10 mouse cellular contexts compared by ENCODE assay signal in the genomic region with DNA sequence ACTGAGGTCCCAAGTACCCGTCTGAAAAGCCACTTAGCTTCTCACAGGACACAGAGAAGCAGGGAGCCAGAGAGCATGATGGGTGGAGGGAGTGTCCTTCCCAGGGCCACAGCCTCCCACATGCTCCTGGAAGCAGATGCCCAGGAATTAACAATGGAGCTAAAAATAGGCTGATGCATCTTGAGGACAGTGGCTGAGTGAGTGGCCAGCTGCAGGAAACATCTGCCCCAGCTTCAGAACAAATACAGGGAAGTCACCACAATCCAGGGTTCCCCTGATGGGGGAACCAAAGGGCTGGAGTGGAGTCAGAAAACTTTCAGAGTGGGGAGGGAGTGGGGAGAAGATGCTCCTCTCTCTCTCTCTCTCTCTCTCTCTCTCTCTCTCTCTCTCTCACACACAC. TPM values are rescaled to one million over a fixed set of nuclear protein-coding genes. Genes with fewer than 3 reads are reported as not detected.
DNase-seq lines count a peak whose midpoint lies in the region; ATAC-seq and TF ChIP-seq lines count a peak whose summit lies in the region.
"Had no signal": no experiment of that assay in that cellular context is flagged by ENCODE, and none has a peak within 500 bp of the region (broad histone marks: within the 10 kb centered on the region; RNA-seq: fewer than 3 reads in every experiment).

No protein-coding gene starts in this region.

- no peaks in the 10 kb centered on the region for H3K9me3 ChIP-seq in intestine, postnatal 0 days (ENCODE audit: control insufficient read depth)
- H3K9me3 ChIP-seq in intestine, embryonic 16.5 days (ENCODE audit: control insufficient read depth, low read length), result no peaks in the 10 kb centered on the region
- H3K9me3 ChIP-seq in heart, embryonic 13.5 days, result 0 out of 2 replicates have a peak, but pooled peaks cover 3% of the 10 kb centered on the region
- no peaks in the 10 kb centered on the region for H3K9me3 ChIP-seq in lung, postnatal 0 days (ENCODE audit: low read length)
- H3K9me3 ChIP-seq in midbrain, embryonic 11.5 days (ENCODE audit: control insufficient read depth, low read length), result no peaks in the 10 kb centered on the region

- peak; percentile 32 for DNase-seq in ZHBTc4 (ENCODE audit: low read depth, low spot score)
- DNase-seq in lung, postnatal 0 days (ENCODE audit: low spot score), result peak; percentile 92
- DNase-seq in left cerebral cortex, postnatal 4 days, result no peak
- DNase-seq in midbrain, embryonic 11.5 days (ENCODE audit: low spot score, missing footprints), result no peak
- DNase-seq: cerebellum, adult 8-10 months had no signal

- H3K4me3 ChIP-seq in intestine, postnatal 0 days (ENCODE audit: low read depth, low read length), result no peak overlapping the region
- H3K4me3 ChIP-seq in intestine, embryonic 16.5 days (ENCODE audit: low read length), result no peak overlapping the region
- H3K4me3 ChIP-seq in heart, embryonic 13.5 days, result no peak overlapping the region
- H3K4me3 ChIP-seq in lung, postnatal 0 days (ENCODE audit: low read depth, low read length), result no peak overlapping the region
- H3K4me3 ChIP-seq in midbrain, embryonic 11.5 days (ENCODE audit: low read depth, low read length), result no peak overlapping the region

- 41% methylated on average over 1 of the region's 1 CpGs for WGBS in intestine, postnatal 0 days
- 62% methylated on average over 1 of the region's 1 CpGs for WGBS in intestine, embryonic 16.5 days
- WGBS in heart, embryonic 13.5 days, result 19% methylated on average over 1 of the region's 1 CpGs
- 30% methylated on average over 1 of the region's 1 CpGs for WGBS in lung, postnatal 0 days
- 67% methylated on average over 1 of the region's 1 CpGs for WGBS in midbrain, embryonic 11.5 days

- H3K27ac ChIP-seq in intestine, postnatal 0 days (ENCODE audit: low read depth, low read length), result no peak overlapping the region
- no peak overlapping the region for H3K27ac ChIP-seq in intestine, embryonic 16.5 days (ENCODE audit: low read length)
- H3K27ac ChIP-seq in heart, embryonic 13.5 days (replicated peaks), result peak overlapping the region; percentile 15; the same call in 1 of the 2 replicates
- H3K27ac ChIP-seq in lung, postnatal 0 days (ENCODE audit: low read length), result no peak overlapping the region
- H3K27ac ChIP-seq in midbrain, embryonic 11.5 days (ENCODE audit: low read depth, low read length), result no peak overlapping the region

- peak; percentile 51 for TF ChIP-seq CTCF in intestine, postnatal 0 days (IDR thresholded peaks at IDR 0.05; ENCODE audit: low read depth)
- peak; percentile 64 for TF ChIP-seq CTCF in lung, postnatal 0 days (IDR thresholded peaks at IDR 0.05)

- TF ChIP-seq EP300 in lung, postnatal 0 days (IDR thresholded peaks at IDR 0.05), result peak; percentile 86

- no peaks in the 10 kb centered on the region for H3K36me3 ChIP-seq in intestine, postnatal 0 days (ENCODE audit: control insufficient read depth, insufficient read depth)
- no peaks in the 10 kb centered on the region for H3K36me3 ChIP-seq in intestine, embryonic 16.5 days (ENCODE audit: control insufficient read depth, insufficient read depth, low read length)
- peaks cover 13% of the 10 kb centered on the region for H3K36me3 ChIP-seq in heart, embryonic 13.5 days
- H3K36me3 ChIP-seq in lung, postnatal 0 days (ENCODE audit: insufficient read depth, low read length), result no peaks in the 10 kb centered on the region
- no peaks in the 10 kb centered on the region; the same call in 1 of the 2 replicates for H3K36me3 ChIP-seq in midbrain, embryonic 11.5 days (ENCODE audit: control insufficient read depth, insufficient read depth, low read length)

- no peaks in the 10 kb centered on the region for H3K27me3 ChIP-seq in intestine, postnatal 0 days (replicated peaks; ENCODE audit: control insufficient read depth, insufficient read depth, low read length)
- no peaks in the 10 kb centered on the region for H3K27me3 ChIP-seq in intestine, embryonic 16.5 days (replicated peaks; ENCODE audit: control insufficient read depth, insufficient read depth, low read length)
- no peaks in the 10 kb centered on the region for H3K27me3 ChIP-seq in heart, embryonic 13.5 days (replicated peaks)
- H3K27me3 ChIP-seq in lung, postnatal 0 days (replicated peaks; ENCODE audit: insufficient read depth, low read length), result no peaks in the 10 kb centered on the region
- no peaks in the 10 kb centered on the region for H3K27me3 ChIP-seq in midbrain, embryonic 11.5 days (ENCODE audit: control insufficient read depth, insufficient read depth, low read length)
- H3K27me3 ChIP-seq: Patski had no signal

- no peak for ATAC-seq in intestine, postnatal 0 days
- ATAC-seq in intestine, embryonic 16.5 days, result no peak
- ATAC-seq in heart, embryonic 13.5 days (ENCODE audit: extremely low read depth, insufficient number of reproducible peaks, low FRiP score, low TSS enrichment), result no peak
- peak; percentile 84 for ATAC-seq in lung, postnatal 0 days
- no peak for ATAC-seq in granulocyte monocyte progenitor cell, adult 5-6 weeks (replicated peaks; ENCODE audit: poor library complexity, severe bottlenecking)
- no peak for ATAC-seq in midbrain, embryonic 11.5 days (ENCODE audit: low FRiP score)
- ATAC-seq: Patski had no signal

- H3K4me2 ChIP-seq in intestine, postnatal 0 days (replicated peaks; ENCODE audit: low read depth), result no peak overlapping the region
- H3K4me2 ChIP-seq in intestine, embryonic 16.5 days (ENCODE audit: low read depth, low read length), result no peak overlapping the region
- H3K4me2 ChIP-seq in heart, embryonic 13.5 days, result no peak overlapping the region
- no peak overlapping the region for H3K4me2 ChIP-seq in lung, postnatal 0 days (replicated peaks; ENCODE audit: low read depth, low read length)
- H3K4me2 ChIP-seq in midbrain, embryonic 11.5 days, result no peak overlapping the region

- H3K4me1 ChIP-seq in intestine, postnatal 0 days (replicated peaks; ENCODE audit: control insufficient read depth, insufficient read depth, low read length), result no peaks in the 10 kb centered on the region
- peaks cover 15% of the 10 kb centered on the region; the same call in 1 of the 2 replicates for H3K4me1 ChIP-seq in intestine, embryonic 16.5 days (ENCODE audit: control insufficient read depth, insufficient read depth, low read length)
- H3K4me1 ChIP-seq in heart, embryonic 13.5 days, result peaks cover 52% of the 10 kb centered on the region
- peaks cover 25% of the 10 kb centered on the region for H3K4me1 ChIP-seq in lung, postnatal 0 days (ENCODE audit: insufficient read depth, low read depth, low read length)
- no peaks in the 10 kb centered on the region for H3K4me1 ChIP-seq in midbrain, embryonic 11.5 days (ENCODE audit: control insufficient read depth, insufficient read depth, low read length)

- H3K9ac ChIP-seq in intestine, postnatal 0 days (ENCODE audit: low read depth, low read length), result no peak overlapping the region
- H3K9ac ChIP-seq in intestine, embryonic 16.5 days (ENCODE audit: low read depth, low read length), result no peak overlapping the region
- H3K9ac ChIP-seq in heart, embryonic 13.5 days, result no peak overlapping the region
- no peak overlapping the region for H3K9ac ChIP-seq in lung, postnatal 0 days (replicated peaks; ENCODE audit: low read depth)
- H3K9ac ChIP-seq in midbrain, embryonic 11.5 days (ENCODE audit: low read length), result no peak overlapping the region

- intact Hi-C loops in left cerebral cortex, postnatal 4 days (cut with DNase I), result no loop called here

RNA-seq across cellular contexts. Expression of a gene that starts 17.4 kb away (rescaled TPM):
- polyA plus RNA-seq in intestine, postnatal 0 days (2015; fragmentation: Nextera tagmentation; extraction: Ambion mirVana), result 4.1 and 4.4 TPM in 2 replicates
- polyA plus RNA-seq in intestine, embryonic 16.5 days (2015; fragmentation: Nextera tagmentation; extraction: Ambion mirVana), result 13.2 and 15.0 TPM in 2 replicates
- 25.9 and 26.6 TPM in 2 replicates for polyA plus RNA-seq in heart, embryonic 13.5 days (2015; fragmentation: Nextera tagmentation; extraction: Ambion mirVana)
- 30.4 and 36.0 TPM in 2 replicates for polyA plus RNA-seq in lung, postnatal 0 days (2015; fragmentation: Nextera tagmentation; extraction: Ambion mirVana)
- total RNA-seq in left cerebral cortex, postnatal 4 days (2021), result 10 to 100 TPM; 22.8 to 25.8 TPM
- not detected in 2 replicates for total RNA-seq in granulocyte monocyte progenitor cell, adult 5-6 weeks (2014; fragmentation: Nextera tagmentation)
- total RNA-seq in granulocyte monocyte progenitor cell, adult 5-6 weeks (2017), result not detected in 2 replicates
- 15.3 and 17.3 TPM in 2 replicates for polyA plus RNA-seq in midbrain, embryonic 11.5 days (2014; fragmentation: Nextera tagmentation; extraction: Ambion mirVana)

RNA-seq across cellular contexts. Expression of a gene that starts 51.9 kb away (rescaled TPM):
- 0.10 TPM in 1 of 2 replicates, not detected in the other for polyA plus RNA-seq in intestine, postnatal 0 days (2015; fragmentation: Nextera tagmentation; extraction: Ambion mirVana)
- polyA plus RNA-seq in intestine, embryonic 16.5 days (2015; fragmentation: Nextera tagmentation; extraction: Ambion mirVana), result 0.15 and 0.16 TPM in 2 replicates
- polyA plus RNA-seq in heart, embryonic 13.5 days (2015; fragmentation: Nextera tagmentation; extraction: Ambion mirVana), result 0.09 TPM in 1 of 2 replicates, not detected in the other
- polyA plus RNA-seq in lung, postnatal 0 days (2015; fragmentation: Nextera tagmentation; extraction: Ambion mirVana), result 0.37 TPM in 2 replicates
- under 1 TPM in 1 of 2 experiments, not detected in 1; 0.18 TPM for total RNA-seq in left cerebral cortex, postnatal 4 days (2021)
- total RNA-seq in granulocyte monocyte progenitor cell, adult 5-6 weeks (2014; fragmentation: Nextera tagmentation), result not detected in 2 replicates
- not detected in 2 replicates for total RNA-seq in granulocyte monocyte progenitor cell, adult 5-6 weeks (2017)
- polyA plus RNA-seq in midbrain, embryonic 11.5 days (2014; fragmentation: Nextera tagmentation; extraction: Ambion mirVana), result 0.10 TPM in 1 of 2 replicates, not detected in the other
- polyA plus RNA-seq: Patski had no signal

Comparison
In these comparisons a context has a peak if more than half of its experiments do, and no peak if none do; other contexts are left out.
1. DNase-seq: peak in ZHBTc4 (single experiment) and lung, postnatal 0 days (single experiment); none in left cerebral cortex, postnatal 4 days (single experiment) and midbrain, embryonic 11.5 days (single experiment).